Mouse (Mus musculus) myocyte (in vitro differentiated cells): Measurements from ENCODE around the gene Gabpb1. TPM values are rescaled to one million over a fixed set of nuclear protein-coding genes. Genes with fewer than 3 reads are reported as not detected.

ENCODE experiments used
- H3K27me3 ChIP-seq: one replicate; pipeline ENCODE4 v1.6.1; 2011; ENCODE audit not compliant: control insufficient read depth, insufficient read depth, insufficient read length
- H3K36me3 ChIP-seq: one replicate; pipeline ENCODE4 v1.6.1; 2011; ENCODE audit not compliant: control insufficient read depth, insufficient read depth
- H3K4me2 ChIP-seq: one replicate; pipeline ENCODE4 v1.6.1; 2011; ENCODE audit warnings: low read depth, control low read depth
- H3K4me3 ChIP-seq: one replicate; pipeline ENCODE4 v1.5.1; 2011; ENCODE audit warnings: mild to moderate bottlenecking, control low read depth, moderate library complexity
- H3K79me2 ChIP-seq: one replicate; pipeline ENCODE4 v1.6.1; 2011; ENCODE audit not compliant: control insufficient read depth, insufficient read depth
- H3ac ChIP-seq: one replicate; pipeline ENCODE4 v1.6.1; 2011; ENCODE audit not compliant: control insufficient read depth, insufficient read length
- CEBPB ChIP-seq: IDR thresholded peaks from 2 replicates; pipeline ENCODE4 v1.6.1; 2011; ENCODE audit warnings: mild to moderate bottlenecking, moderate library complexity; ENCODE audit not compliant: poor library complexity, insufficient read depth, severe bottlenecking
- E2F4 ChIP-seq: IDR thresholded peaks from one replicate; pipeline ENCODE4 v1.6.1; 2011; ENCODE audit warnings: mild to moderate bottlenecking, control low read depth, moderate library complexity; ENCODE audit not compliant: insufficient read depth
- MAX ChIP-seq: IDR thresholded peaks from one replicate; pipeline ENCODE4 v1.6.1; 2011; ENCODE audit warnings: low read depth, mild to moderate bottlenecking, control low read depth
- MYOD1 ChIP-seq, 3 experiments: IDR thresholded peaks; one replicate each; pipeline ENCODE4 v1.6.1; 2011; ENCODE audit warnings: control low read depth in 2 of 3, low read depth in 2 of 3, mild to moderate bottlenecking in 2 of 3, moderate library complexity in 1 of 3; ENCODE audit not compliant: insufficient read length in 2 of 3, control insufficient read depth in 1 of 3
- MYOG ChIP-seq, 3 experiments: IDR thresholded peaks; one replicate each; pipeline ENCODE4 v1.6.1; 2011; ENCODE audit warnings: control low read depth in 2 of 3, low read depth in 2 of 3, mild to moderate bottlenecking in 2 of 3; ENCODE audit not compliant: insufficient read length in 2 of 3, control insufficient read depth in 1 of 3, insufficient read depth in 1 of 3
- POLR2A ChIP-seq: IDR thresholded peaks from one replicate; pipeline ENCODE4 v1.6.1; 2011; ENCODE audit warnings: low read depth, mild to moderate bottlenecking, control low read depth, moderate library complexity; ENCODE audit not compliant: insufficient read length
- POLR2AphosphoS2 ChIP-seq: IDR thresholded peaks from one replicate; pipeline ENCODE4 v1.6.1; 2011; ENCODE audit warnings: low read depth, control low read depth; ENCODE audit not compliant: insufficient read length
- REST ChIP-seq: IDR thresholded peaks from one replicate; pipeline ENCODE4 v1.6.1; 2011; ENCODE audit warnings: mild to moderate bottlenecking, control low read depth, moderate library complexity; ENCODE audit not compliant: insufficient read depth, insufficient read length
- SRF ChIP-seq: IDR thresholded peaks from one replicate; pipeline ENCODE4 v1.6.1; 2011; ENCODE audit warnings: low read depth; ENCODE audit not compliant: control insufficient read depth, insufficient read length
- TCF12 ChIP-seq: IDR thresholded peaks from one replicate; pipeline ENCODE4 v1.6.1; 2011; ENCODE audit warnings: mild to moderate bottlenecking, control low read depth; ENCODE audit not compliant: poor library complexity, insufficient read depth, severe bottlenecking
- TCF3 ChIP-seq: IDR thresholded peaks from one replicate; pipeline ENCODE4 v1.6.1; 2011; ENCODE audit warnings: low read depth, control low read depth; ENCODE audit not compliant: insufficient read length
- USF1 ChIP-seq: IDR thresholded peaks from one replicate; pipeline ENCODE4 v1.6.1; 2011; ENCODE audit warnings: low read depth, mild to moderate bottlenecking, control low read depth, moderate library complexity
- polyA plus RNA-seq: library from polyadenylated mRNA; unstranded; fragments of >200 nt; fragmentation: generic; extraction: Trizol; gene quantifications from one replicate; pipeline ENCODE4 v1.2.1, GENCODE M21; 2012; ENCODE audit warnings: missing spikeins

The Gabpb1 gene
- polyA plus RNA-seq, 1 experiment: 12.3 TPM

DNA sequence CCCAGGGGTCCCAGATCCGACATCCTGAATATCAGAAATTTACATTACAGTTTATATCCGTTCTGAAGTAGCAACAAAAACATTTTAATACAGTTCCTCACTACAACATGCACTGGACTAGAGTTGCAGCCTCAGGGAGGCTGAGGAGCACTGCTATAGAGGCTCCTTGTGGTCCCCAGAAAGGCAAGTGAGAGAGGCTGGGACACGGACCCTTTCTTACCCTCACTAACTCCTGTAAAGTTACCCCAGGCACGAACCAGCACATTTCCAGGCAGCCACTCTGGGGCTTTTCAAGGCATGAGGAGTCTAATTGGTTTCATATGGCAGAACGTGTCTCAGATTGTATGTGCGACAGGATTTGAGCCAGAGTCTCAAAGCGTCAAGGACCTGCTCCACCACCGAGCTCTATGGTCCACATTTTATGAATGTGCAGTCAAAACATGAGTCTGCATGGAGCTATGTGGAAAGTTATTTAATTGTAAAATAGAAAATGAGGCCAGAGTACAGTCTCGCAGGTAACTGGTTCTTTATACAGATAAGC lies 47.6 kb downstream of the Gabpb1 start:
- Histone ChIP-seq H3K27me3 (no peaks in the 10 kb centered on the region), H3K4me3 (no peak overlapping the region), H3ac (no peak overlapping the region), H3K79me2 (no peaks in the 10 kb centered on the region), H3K36me3 (peaks cover 1% of the 10 kb centered on the region), H3K4me2 (no peak overlapping the region)
- TF ChIP-seq POLR2AphosphoS2: no peak
- no peak for TF ChIP-seq TCF3
- TF ChIP-seq MYOD1 (IDR thresholded peaks at IDR 0.05; ENCODE audit: control insufficient read depth in 1 of 3, insufficient read length in 2 of 3, low read depth in 2 of 3): no peak
- TF ChIP-seq CEBPB: no peak
- no peak for TF ChIP-seq SRF
- no peak for TF ChIP-seq POLR2A
- no peak for TF ChIP-seq REST
- no peak for TF ChIP-seq E2F4
- TF ChIP-seq TCF12: no peak
- no peak for TF ChIP-seq MYOG (IDR thresholded peaks at IDR 0.05; ENCODE audit: control insufficient read depth in 1 of 3, insufficient read depth in 1 of 3, insufficient read length in 2 of 3, low read depth in 2 of 3)
- no peak for TF ChIP-seq MAX
- TF ChIP-seq USF1: no peak

DNA sequence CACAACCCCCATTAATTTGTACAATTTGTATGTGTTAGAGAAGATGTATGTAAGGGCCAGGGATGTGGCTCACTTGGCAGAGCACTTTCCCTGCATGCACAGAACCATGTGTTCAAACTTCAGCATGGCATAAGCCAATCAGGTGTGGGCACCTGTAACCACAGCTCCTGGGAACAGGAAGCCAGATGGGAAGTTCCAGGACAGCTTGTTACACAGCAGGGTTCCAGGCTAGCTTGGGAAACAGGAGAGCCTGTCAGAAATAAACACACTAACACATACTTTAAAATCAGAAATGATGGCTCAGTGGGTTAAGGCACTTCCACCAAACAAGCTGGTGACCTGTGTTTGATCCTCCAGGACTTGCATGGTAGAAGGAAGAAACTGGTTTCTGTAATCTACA lies 53.0 kb downstream of the Gabpb1 start:
- Histone ChIP-seq H3ac (no peak overlapping the region), H3K4me2 (no peak overlapping the region), H3K36me3 (no peaks in the 10 kb centered on the region), H3K27me3 (no peaks in the 10 kb centered on the region), H3K4me3 (no peak overlapping the region), H3K79me2 (no peaks in the 10 kb centered on the region)
- TF ChIP-seq USF1 (no peak), MYOD1 (IDR thresholded peaks at IDR 0.05; ENCODE audit: control insufficient read depth in 1 of 3, insufficient read length in 2 of 3, low read depth in 2 of 3) (no peak), SRF (no peak), TCF3 (no peak), POLR2A (no peak), CEBPB (no peak), MAX (no peak), MYOG (IDR thresholded peaks at IDR 0.05; ENCODE audit: control insufficient read depth in 1 of 3, insufficient read depth in 1 of 3, insufficient read length in 2 of 3, low read depth in 2 of 3) (no peak)

DNA sequence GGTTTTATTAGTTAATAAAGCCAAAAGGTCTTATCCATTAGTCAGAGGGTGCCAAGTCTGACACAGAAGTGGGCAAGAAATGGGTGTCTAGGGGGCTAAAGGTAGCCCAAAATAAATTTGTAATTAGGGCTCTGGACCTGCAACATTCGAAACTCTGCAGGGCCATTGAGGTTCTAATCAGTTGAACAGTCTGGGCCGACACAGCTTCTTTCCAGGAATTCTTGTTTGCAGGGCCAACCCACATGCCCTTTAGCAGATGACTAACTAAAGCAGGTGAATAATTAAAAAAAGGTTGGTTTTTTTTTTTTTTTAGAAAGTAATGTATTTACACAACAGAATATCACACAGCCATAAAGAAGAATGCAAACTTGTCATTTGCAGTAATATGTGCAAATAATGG lies 53.7 kb downstream of the Gabpb1 start:
- no peak overlapping the region for H3K4me2 ChIP-seq
- H3K79me2 ChIP-seq: no peaks in the 10 kb centered on the region
- TF ChIP-seq USF1: no peak
- TF ChIP-seq POLR2AphosphoS2: no peak
- no peak for TF ChIP-seq MAX
- TF ChIP-seq TCF12: no peak
- TF ChIP-seq MYOG (IDR thresholded peaks at IDR 0.05; ENCODE audit: control insufficient read depth in 1 of 3, insufficient read depth in 1 of 3, insufficient read length in 2 of 3, low read depth in 2 of 3): no peak
- TF ChIP-seq CEBPB: no peak
- no peak for TF ChIP-seq REST
- TF ChIP-seq MYOD1 (IDR thresholded peaks at IDR 0.05; ENCODE audit: control insufficient read depth in 1 of 3, insufficient read length in 2 of 3, low read depth in 2 of 3): no peak
- no peak for TF ChIP-seq SRF
- TF ChIP-seq TCF3: no peak
- no peak for TF ChIP-seq E2F4
- no peak for TF ChIP-seq POLR2A
- H3K4me3 ChIP-seq: no peak overlapping the region
- H3K27me3 ChIP-seq: no peaks in the 10 kb centered on the region
- no peak overlapping the region for H3ac ChIP-seq
- no peaks in the 10 kb centered on the region for H3K36me3 ChIP-seq

- Histone ChIP-seq H3ac (no peak within 1 kb of the TSS), H3K36me3 (no peaks in the 10 kb centered on the region)
Measured at GRCm38 (mm10) chr2:126619249-126619704, 56.9 kb downstream of the Gabpb1 start, which contains the start of gene Hdc. TSS of gene Hdc (minus strand) at chr2:126619299.

More at GRCm38 (mm10) chr2:126619249-126619704, 56.9 kb downstream of the Gabpb1 start, which contains the start of gene Hdc:
- Histone ChIP-seq H3K4me3 (no peak within 1 kb of the TSS), H3K27me3 (no peaks in the 10 kb centered on the region), H3K79me2 (no peaks in the 10 kb centered on the region), H3K4me2 (no peak within 1 kb of the TSS)
- TF ChIP-seq CEBPB (no peak), REST (no peak), MAX (no peak), MYOD1 (IDR thresholded peaks at IDR 0.05; ENCODE audit: control insufficient read depth in 1 of 3, insufficient read length in 2 of 3, low read depth in 2 of 3) (no peak), E2F4 (no peak), POLR2A (no peak), MYOG (IDR thresholded peaks at IDR 0.05; ENCODE audit: control insufficient read depth in 1 of 3, insufficient read depth in 1 of 3, insufficient read length in 2 of 3, low read depth in 2 of 3) (no peak), USF1 (no peak), SRF (no peak), POLR2AphosphoS2 (no peak), TCF12 (no peak), TCF3 (no peak)
